Mouse (Mus musculus) granulocyte monocyte progenitor cell, adult 5-6 weeks (primary cell): Measurements from ENCODE around the gene Olfr571. TPM values are rescaled to one million over a fixed set of nuclear protein-coding genes. Genes with fewer than 3 reads are reported as not detected.
A peak's percentile ranks its signal among the peaks of the same experiment; 100 is the strongest.

Source experiments
- ATAC-seq: replicated peaks from 2 replicates; pipeline ENCODE4 v1.8.0; 2016; ENCODE audit warnings: mild to moderate bottlenecking, moderate TSS enrichment, inconsistent platforms; ENCODE audit not compliant: poor library complexity, severe bottlenecking
- total RNA-seq, 2 experiments: library from RNA; stranded (forward) in 1 of 2; stranded (reverse) in 1 of 2; fragments of 200-712, 200-1000 nt in 1 of 2; fragments of >200 nt in 1 of 2; fragmentation: Nextera tagmentation in 1 of 2; gene quantifications; 2 replicates each; pipeline ENCODE4 v1.2.3; 2014 to 2017

Gene Olfr571
- not detected in 2 replicates for total RNA-seq (2014; fragmentation: Nextera tagmentation)
- not detected in 2 replicates for total RNA-seq (2017)

DNA sequence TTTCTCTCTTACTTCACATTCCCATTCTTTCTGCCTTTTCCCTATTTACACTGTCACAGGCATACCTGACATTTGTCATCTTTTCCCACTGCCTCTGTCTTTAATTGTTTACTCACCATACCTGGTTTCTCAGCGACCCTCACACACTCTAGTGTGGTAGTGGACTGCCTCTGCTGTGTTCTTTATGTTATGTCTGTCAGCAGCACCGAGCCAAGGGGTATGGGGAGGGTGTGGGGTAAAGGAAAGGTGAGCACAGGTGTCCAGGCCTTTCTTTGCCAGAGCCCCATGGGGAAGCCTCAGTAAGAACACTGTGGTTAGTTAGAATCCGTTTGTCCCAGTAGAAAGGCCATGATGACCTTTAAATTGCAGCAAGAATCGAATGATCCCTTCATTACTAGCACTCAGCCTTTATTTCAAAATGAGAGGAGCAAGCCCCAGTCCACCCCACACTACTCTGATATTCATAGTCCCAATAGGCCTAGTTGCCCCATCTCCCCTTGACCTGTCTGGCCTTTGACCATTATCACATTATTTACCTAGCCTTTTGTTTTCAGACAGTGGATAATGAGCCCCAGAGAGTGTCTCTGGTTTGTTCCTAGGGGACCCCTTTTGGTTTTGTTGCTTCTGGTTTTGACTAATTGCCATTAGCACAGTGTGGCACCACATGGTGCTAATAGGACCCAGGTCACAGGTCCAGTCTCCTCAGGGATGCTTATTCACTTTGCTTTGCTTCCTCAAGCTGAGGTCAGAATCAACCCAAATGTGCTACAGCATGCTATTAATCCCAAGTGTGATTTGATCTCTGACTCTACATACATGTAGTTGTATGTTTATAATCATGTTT is at the start of gene Olfr571:
Olfr571 (minus strand) TSS at position 505 of the 844 bp plus-strand sequence.
- no peak for ATAC-seq

DNA sequence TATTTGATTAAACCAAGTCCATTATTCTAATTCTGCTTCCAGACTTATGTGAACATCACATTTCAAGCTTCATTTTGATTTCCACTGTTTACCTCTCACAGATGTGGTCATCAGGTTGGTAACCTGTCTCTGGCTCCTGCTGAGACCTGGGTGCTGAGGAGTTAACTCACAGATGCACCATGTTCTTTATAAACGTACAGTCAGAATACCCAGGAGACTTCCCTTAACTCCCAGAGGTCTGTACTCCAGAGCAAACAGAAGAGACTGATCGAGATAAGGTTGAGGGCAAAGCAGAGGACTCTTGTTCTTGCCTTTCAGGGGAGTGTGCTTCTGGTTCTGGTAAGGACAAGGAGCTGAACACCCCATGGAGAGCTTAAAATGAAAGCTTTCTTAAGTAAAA is 45.0 kb upstream of the Olfr571 start, which contains the start of gene Olfr576:
Olfr576 (plus strand) TSS at position 301 of the 400 bp plus-strand sequence.
- no peak for ATAC-seq

- no peak for ATAC-seq
These were observed 41.3 kb upstream of the Olfr571 start, which contains the start of gene Olfr575 for GRCm38 (mm10) chr7:102958593-102958992. Olfr575 (minus strand) TSS chr7:102958775.

DNA sequence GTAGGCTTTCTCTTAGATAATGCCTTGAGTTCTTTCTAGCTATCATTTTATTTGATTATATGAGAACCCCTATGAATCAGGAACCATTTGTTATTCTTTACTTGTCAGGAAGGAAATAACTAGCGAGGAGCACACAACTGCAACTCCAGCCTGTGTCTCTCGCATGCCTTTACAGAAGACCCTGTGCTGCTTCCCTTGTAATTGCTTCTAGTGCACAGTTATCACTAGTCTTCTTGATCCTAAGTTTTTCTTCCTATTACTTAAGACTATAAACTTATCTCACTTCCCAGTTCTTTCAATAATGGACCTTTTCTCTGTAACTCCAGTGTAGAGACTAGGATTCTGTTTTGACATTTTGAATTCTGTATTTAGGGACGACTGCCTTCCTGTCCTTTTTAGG is 40.8 kb upstream of the Olfr571 start:
- no peak for ATAC-seq

GRCm38 (mm10) chr7:102950732-102951131 is 33.4 kb upstream of the Olfr571 start:
- no peak for ATAC-seq

- no peak for ATAC-seq
These were observed 30.8 kb upstream of the Olfr571 start, which contains the start of gene Olfr574 for GRCm38 (mm10) chr7:102948167-102948566. Olfr574 (plus strand) TSS chr7:102948467.

DNA sequence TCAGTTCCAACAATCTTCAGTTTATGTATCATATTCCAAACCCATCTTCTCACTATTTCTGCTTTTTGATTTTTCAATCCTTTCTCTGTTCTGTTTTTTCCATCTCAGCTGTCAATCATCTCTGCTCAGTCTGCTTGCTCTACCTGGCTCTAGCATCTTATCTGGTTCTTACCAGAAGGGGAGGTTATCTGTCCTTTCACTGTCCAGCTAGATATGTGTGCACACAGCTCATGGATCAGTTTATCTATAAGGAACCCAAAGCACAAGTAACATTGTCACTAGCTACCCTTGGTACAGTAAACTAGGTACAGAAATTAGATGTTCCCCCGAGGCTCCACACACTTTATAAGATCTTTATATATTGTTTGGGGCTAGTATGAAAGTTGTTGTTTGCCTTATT is 26.1 kb upstream of the Olfr571 start:
- ATAC-seq: no peak

DNA sequence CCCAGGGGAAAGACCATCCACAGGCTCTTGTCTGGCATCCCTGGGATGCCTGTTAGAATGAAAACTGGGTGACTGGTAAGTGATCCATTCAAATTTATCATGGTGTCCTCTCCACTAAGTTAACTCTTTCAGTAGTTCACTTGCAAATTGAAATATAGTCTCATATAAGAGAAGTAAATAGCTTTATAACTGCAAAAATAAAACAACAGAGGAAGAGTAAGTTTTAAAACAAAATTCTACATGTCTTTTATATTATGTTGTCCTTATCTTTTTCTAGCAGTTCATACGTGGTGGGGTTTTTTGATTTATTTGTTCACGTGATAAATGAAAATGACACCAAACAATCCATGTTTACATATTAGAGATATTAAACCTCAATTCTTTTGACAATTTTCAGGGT is 25.1 kb upstream of the Olfr571 start, which contains the start of gene Olfr573-ps1:
Olfr573-ps1 (minus strand) TSS at position 101 of the 400 bp plus-strand sequence.
- ATAC-seq: no peak

GRCm38 (mm10) chr7:102927105-102927504 is 9.8 kb upstream of the Olfr571 start:
- ATAC-seq: peak; percentile 62

DNA sequence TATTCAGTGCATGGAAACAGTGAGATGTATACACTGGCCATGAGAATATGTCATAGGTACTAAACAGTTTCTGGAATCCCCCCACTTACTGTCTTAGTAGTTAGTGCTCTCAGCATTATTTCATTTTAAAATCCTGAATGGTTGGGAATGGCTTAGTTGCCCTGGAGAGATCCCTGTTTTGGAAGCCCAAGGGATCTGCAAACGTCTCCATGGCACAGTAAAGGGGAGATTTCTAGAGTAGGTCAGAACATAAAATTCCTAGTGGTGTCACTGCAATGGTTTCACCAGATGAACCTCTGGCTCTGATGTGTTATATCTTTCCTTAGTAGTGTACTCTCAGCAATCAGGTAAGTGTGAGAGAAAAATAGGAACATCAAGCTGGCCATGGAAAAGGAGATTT is 6.8 kb upstream of the Olfr571 start, which contains the start of gene Olfr572:
Olfr572 (plus strand) TSS at position 301 of the 400 bp plus-strand sequence.
- no peak for ATAC-seq

- peak; percentile 90 for ATAC-seq
These were observed 2.3 kb upstream of the Olfr571 start for GRCm38 (mm10) chr7:102919632-102920031.

GRCm38 (mm10) chr7:102916405-102916804 is 931 bp downstream of the Olfr571 start:
- no peak for ATAC-seq

DNA sequence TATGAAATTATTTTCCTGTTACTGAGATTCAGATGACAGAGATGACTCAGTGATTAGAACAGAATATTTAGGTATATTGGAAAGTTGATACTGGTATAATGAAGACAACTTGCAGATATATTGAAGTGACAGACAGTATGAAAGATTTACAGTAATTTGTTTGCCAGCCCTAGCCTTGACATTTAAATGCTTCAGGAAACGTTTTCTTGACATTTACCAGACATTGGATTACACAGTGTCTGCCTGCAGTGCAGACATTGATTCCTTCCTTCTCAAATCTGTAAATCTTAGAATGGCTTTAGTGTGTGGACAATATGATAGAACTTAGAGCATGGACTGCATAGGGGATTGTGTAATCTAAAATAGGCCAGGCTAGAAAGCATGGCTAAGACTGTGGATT is 2.1 kb downstream of the Olfr571 start:
- no peak for ATAC-seq

GRCm38 (mm10) chr7:102890782-102891181 is 26.6 kb downstream of the Olfr571 start, which contains the start of gene Olfr569:
Olfr569 (minus strand) TSS chr7:102890882.
- no peak for ATAC-seq

DNA sequence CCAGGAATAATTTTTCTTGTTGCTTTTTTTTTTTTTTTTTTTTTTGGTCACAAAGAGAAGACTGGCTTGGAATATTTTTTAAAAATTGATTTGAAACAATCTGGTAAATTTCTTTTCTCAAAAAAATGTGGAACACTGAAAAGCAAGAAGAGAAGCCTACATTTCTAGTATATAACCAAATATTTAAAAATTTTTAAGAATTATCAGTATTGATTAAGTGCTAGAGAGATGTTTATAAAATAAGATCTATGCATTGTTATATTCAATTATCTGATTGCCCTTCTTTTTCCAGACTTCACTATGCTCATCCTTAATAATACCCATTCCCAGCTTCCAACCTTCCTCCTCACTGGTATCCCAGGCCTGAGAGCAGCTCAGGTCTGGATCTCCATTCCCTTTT is 40.5 kb downstream of the Olfr571 start, which contains the start of gene Olfr568:
Olfr568 (plus strand) TSS at position 301 of the 400 bp plus-strand sequence.
- ATAC-seq: no peak

GRCm38 (mm10) chr7:102858665-102859064 is 58.7 kb downstream of the Olfr571 start, which contains the start of gene Olfr566:
Olfr566 (minus strand) TSS chr7:102858765.
- ATAC-seq: no peak

DNA sequence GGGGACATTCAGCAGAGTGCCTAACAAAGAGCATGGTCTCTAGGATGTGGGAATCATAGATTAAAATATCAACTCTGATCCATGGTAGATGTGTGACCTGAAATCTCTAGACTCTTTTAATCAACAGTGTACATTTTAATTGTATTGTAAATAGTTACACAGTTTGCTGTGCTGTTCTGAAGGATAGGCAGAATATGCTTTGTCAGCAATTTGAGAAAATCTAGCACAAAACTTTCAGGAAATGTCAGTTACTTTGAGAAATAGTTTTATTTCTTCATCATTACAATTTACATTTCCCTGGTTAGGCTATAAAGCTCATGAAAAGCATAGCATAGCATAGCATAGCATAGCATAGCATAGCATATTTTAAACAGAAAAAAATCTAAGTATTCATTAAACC is 61.5 kb downstream of the Olfr571 start:
- no peak for ATAC-seq
